Mouse (Mus musculus): Measurements from ENCODE around the gene Stk40.

Gene Stk40

DNA sequence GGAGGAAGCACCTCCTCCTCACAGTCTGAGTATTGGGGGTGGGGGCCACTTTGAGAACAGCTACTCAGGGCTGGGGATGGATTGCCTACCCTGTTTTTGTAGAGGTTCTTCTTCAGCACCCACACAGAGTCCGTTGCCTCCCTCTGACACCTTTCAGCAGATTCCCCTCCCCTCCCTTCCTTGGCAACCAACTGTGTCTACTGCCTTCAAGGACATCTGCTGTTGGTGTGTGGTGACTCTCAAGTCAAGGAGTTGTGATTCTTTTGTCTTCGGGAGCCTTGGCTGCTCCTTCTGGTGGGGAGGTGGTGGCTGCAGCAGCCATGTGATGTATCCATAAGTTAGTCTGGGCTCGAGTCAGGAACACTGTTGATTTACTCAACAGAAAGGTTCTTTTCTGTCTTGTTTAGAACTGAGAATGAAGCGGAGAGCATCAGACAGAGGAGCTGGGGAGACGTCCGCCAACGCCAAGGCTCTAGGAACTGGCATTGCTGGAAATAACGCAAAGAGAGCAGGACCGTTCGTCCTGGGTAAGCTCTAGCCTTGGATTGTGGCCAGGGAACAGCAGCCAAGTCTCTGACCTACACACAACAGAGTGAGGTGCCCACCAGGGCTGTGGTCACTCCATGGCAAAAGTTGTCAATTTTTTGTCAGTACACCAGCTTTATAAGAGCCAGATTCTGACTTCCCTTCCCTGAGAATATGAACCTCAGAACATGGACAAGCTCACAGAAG lies 19.7 kb downstream of the Stk40 start:
- DNase-seq (ENCODE audit: low spot score), result no peak

DNA sequence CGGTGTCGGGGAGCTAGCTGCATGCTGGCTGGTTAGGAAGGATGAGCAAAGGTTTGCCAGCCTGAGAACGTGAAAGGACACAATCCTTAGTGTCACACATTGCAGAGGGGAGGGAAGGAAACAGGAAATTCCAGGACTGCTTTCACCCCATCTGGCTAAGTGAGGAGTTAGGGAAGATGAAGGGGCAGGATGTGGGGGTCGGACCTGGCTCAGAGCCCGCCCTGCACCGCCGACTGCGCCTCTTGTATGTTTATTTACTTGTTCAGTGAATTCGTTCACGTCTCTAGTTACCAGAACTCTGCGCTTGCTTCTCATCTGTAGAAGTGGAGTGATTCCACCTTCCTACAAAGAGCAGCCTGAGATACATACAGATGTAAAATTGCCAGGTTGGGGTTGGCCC lies 26.7 kb downstream of the Stk40 start:
- DNase-seq (ENCODE audit: low spot score), result no peak

DNA sequence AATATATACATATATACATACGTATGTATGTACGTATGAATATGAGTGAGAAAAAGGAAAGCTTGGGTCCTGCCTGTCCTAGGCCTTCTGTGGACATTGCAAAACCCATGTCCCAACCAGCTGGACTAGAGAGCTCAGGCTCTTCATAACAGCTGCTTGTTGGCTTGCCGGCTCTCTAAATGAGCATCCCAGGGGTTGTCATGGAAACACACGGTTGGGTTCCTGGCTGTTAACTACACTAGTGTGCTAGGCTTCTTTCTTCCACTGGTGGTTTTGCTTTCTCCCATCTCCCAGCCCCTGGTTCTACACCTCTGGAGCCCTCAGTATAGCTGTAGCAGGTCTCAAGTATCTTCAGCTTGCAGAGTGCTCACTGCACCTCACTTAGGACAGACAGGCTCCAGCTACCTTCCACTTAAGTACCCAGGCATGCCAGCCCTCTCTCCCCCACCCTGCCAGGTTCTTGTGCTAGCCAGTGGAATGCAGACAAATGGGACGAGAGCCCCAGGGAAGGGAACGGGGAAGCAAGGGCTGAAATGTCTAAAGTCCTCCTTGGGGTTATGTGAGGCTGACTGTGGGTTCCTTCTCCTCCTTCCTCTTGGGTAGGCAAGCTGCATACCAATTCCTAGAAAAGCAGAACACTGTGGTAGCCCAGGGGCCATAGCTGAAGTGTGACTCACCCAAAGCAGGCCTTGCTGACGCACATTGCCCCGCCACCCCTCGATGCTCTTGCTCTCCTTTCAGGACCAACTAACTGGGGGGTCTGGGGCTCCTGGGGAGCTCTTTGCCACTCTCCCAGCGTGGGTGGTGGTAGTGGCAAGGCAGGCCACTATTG lies 27.7 kb downstream of the Stk40 start:
- DNase-seq (ENCODE audit: low spot score), result no peak

DNA sequence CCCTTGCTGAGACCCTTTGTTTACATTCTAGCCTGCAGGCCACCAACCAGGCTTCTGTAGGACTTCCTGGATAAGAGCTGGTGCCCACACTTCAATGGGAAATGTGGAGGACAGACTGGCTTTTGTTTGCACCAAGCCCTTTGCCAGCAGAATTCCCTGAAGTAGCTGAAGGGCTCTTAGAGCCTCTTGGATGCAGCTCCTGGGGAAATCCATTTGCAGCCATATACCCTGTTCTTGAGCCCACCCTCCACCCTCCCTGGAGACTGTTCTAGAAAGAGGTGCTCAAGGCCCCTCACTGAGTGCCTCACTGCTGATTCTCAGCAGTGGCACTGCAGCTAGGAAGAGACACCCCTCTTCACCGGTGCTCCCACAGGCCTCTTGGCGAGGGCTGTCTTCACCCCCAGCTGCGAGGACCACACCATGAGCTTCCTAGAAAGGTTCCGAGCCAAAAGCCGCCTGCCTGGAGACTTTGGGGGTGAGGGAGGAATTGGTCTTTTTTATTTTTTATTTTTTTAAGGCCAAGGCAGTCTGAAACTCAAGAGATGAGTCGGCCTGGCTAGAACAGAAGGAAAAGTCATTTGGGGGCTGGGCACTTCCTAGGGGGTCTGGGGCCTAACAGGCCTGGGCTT lies 29.0 kb downstream of the Stk40 start:
- DNase-seq (ENCODE audit: low spot score), result no peak

DNA sequence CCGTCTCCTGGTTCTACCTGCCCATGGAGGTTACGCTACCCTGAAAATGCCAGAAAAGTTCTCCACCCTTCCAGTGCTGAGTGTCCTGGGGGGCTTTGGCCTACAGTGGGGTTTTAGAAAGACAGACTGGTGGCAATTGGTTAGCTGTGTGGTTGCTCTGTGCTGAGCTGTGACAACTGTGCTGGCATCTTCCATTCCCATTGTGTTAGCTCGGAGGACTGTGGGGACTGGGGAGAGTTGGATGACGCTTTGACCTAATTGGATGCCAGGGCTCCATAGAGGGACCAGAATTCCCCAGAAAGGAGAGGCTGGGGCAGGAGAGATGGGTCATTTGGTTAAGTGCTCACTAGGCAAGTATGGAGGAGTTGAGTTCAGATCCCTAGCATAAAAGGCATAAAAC lies 30.5 kb downstream of the Stk40 start:
- DNase-seq (ENCODE audit: low spot score), result no peak

DNA sequence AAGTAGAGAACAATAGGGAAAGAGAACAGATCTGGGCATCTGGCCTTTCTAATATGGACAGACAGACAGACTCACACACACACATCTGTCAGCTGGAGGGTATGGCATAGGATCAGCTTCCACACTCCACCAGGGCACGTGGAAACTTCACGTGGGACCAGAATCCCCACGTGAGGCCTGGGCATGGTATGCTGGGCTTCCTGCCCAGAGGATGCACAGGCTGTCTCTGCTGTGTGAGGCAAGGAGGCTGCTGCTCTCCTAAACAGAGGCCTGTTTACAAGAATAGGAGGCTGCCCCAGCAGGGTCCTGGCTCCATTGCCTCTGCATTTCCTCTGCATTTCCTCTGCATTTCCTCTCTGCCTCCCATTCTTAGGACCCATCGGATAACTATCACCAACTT lies 30.9 kb downstream of the Stk40 start:
- DNase-seq (ENCODE audit: low spot score), result no peak

DNA sequence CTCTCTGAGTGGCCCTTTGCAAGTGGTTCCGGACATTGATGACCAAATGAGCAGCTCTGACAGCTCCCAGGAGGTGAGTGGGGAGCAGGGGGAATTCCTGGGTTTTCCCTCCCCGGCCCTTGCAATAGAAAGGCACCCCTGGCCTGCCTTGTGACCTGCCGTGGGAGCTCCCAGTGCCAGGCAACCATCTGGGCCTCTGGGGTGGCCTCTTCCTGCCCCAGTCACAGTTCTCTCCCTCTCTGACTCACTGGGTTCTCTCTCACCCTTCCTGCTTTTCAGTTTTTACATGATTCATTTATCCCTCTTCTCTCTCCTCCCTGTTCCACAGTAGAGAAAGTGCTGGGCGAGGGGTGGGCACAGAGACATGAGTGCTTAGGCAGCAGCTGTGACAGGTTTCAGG lies 34.0 kb downstream of the Stk40 start:
- DNase-seq (ENCODE audit: low spot score), result no peak

DNA sequence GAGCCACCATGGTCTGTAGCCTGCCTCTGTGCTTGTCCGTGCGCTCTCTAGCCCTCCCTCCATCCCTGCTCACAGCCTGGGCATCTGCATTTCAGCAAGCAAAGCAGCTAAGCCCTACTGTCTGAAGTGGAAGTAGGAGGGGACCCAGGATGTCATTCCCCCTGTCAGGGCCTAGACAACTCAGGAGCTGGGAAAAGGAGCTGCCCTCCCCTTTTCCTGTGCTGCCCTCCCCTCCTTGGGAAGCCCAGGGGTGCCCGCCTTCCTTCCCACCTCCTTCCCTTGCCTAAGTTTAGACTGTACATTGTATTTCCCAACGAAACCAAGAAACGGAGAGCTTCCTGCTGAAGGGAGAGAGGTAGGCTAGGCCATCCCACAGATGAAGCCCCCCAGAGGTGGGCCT lies 37.3 kb downstream of the Stk40 start:
- no peak for DNase-seq (ENCODE audit: low spot score)

DNA sequence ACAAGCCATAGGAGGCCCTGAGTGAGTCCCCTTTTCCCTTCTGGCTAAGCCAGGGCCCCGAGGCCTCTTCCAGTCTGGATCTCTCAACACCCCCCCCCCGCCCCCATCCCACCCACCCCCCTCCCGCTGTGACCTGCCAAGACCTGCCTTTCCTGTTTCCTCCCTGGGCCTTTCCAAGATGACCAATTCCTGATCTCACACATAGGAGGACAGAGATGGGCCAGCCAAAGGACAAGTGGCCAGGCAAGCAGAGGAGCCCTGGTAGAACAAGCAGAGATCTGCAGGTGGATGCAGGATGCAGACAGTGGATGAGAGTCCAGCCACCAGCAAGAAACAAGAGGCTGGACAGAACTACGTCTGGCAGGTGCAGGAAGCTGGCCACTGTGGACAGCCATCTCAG lies 41.6 kb downstream of the Stk40 start:
- no peak for DNase-seq (ENCODE audit: low spot score)

DNA sequence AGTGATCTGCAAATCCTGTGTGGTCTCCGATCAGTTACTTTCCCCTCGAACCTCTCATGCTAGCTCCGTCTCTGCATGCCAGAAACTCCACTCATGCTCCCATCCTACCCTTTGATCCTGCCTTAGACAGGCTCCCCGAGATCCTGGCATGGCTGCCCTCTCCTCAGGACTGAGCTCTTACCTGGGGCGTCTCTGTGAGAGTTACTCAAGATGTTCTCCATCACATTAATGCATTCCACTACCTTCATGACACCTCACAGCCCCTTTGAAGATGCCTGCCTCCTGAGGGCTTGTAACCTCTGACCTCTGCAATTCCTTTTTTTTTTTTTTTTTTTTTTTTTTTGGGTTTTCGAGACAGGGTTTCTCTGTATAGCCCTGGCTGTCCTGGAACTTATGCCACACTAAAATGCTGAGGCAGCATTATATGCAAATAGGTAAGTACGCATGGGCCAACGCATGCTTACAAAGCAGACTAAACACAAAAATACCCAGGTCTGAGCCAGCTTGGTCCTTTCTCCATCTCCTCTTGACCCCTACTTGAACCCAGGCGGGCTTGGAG lies 43.3 kb downstream of the Stk40 start:
- no peak for DNase-seq (ENCODE audit: low spot score)

DNA sequence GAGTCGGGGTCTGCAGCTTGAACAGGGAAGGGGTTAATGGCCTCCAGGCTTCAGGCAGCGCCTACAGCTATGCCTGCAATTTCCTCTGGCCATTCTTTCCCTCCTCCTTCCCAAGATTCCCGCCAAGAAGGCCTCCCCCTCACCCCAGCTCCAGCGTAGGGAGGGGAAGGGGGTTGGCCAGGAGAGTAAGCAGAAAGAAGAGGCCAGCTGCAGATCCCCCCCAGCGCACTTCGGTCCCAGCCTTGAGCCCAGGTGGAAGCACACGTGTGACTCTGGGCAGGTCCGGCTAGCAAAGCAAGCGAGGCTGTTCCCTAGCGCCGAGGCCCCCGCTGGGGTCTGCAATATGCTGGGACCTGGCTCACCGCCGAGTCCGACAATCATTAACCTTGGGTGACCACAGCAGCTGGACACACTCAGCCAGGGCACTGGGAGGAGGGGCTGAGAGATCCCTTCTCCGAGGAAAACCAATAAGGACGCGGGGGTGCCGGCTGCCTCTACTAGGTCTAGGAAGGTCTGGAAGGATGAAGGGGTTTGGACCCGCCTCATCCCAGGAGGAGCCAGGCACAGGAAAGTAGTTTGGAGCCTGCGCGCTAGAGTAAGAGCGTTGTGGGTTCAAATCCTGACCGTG lies 43.9 kb downstream of the Stk40 start, which contains the start of gene Eva1b:
Gene Eva1b, plus strand, starts transcription at position 212 of the 628 bp plus-strand sequence.
- DNase-seq (ENCODE audit: low spot score), result no peak

DNA sequence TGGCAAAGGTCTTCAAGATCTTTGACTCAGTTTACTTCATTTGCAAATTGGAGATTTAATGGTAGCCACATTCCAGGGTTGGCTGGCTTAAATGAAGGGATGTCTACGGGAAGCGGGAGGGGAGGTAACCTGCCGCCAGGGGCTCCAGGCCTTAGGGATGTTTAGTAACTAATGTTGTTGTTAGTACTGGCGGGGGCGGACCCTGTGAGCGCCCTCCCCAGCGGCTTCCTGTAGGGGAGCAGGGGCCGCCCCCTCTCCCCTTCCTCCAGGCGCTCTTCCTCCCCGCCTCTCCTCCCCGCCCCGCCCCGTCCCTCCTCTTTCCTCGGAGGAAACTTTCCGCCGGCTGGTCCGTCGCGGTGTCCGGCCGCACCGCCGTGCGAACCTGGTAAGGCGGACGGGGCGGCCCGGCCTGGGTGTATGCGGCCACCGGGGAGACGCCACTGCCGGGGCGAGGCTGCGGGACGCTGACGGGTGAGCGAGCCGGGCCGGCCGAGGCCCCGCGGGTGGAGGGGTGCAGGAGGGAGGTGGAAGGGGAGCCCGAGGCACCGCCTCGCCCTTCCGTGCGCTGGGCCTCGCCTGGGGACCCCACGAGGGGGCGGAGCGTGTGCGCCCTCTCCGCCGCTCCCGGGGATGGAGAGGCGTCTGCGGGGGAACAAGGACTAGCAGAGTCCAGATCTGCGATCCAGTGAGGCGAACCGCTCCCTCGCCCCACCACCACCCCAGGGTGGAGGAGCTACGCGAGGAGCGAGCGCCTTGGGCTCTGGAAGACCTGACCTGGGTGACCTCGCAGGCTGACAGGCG lies 44.6 kb downstream of the Stk40 start:
- DNase-seq (ENCODE audit: low spot score), result peak; percentile 69

DNA sequence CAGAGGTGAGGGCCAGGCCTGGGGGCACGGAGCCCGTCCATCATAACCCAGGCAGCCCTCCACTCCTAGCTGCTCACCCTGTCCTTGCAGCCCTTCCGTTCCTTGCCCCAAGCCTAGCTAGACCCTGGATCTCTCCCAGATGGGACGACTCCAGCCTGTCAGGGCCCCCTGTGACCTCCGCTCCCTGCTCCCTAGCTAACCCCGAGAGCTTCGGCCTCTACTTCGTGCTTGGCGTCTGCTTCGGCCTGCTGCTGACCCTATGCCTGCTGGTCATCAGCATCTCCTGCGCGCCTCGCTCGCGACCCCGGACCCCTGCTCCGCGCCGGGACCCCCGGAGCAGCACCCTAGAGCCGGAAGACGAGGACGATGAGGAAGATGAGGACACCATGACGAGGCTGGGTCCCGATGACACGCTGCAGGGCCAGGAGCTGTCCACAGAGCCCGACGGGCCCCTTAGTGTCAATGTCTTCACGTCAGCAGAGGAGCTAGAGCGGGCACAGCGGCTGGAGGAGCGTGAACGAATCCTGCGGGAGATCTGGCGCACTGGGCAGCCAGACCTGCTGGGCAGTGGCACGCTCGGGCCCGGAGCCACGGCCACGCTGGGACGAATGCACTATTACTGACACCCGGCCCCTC lies 45.4 kb downstream of the Stk40 start:
- no peak for DNase-seq (ENCODE audit: low spot score)

DNA sequence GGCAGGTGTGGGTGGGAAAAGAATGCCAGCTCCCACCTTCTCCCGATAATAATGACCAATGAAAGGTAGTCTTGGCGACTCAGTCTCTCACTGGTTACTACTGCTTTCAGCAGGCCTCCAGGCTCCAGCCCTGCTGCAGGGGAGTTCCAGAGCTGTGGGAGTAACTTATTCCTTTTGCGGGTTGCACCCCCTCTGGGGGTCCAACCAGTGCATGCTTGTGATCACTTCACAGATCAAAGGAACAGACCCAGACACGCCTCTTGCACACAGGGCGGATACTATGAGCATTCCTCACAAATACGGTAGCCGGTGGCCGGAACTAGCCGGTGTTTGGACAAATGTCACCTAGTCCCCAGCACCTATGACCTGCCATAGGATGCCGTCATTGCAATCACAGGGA lies 46.0 kb downstream of the Stk40 start:
- no peak for DNase-seq (ENCODE audit: low spot score)

DNA sequence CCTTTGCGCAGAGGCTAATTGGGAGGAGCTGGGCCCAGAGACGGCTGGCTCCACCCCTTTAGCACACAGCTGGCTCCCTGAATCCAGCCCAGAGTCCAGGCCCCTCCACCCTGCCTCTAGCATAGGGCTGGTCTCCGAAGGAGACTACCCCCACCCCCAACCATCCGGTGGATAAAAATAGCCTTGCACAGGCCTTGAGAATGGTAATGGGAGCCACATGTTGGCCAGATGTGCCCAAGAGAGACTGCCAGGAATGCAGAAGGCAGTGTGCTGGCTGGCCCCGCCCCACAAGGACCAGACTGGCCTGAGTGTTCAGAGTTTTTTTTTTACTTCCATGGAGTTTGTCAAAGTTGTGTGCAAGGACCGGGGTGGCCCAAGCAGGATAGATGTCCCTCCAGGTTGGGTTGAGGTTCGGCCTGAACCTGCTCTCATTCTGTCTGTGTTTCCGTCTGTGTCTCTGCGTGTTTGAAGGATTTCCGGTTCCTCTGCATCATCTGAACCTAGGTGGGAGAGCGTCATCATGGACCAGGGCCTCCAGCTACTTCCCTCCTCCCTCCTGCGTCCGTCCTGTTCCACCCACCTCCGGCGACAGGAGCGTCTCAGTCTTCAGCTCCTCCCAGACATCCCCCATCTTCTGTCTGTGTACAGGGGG lies 46.7 kb downstream of the Stk40 start:
- DNase-seq (ENCODE audit: low spot score), result peak; percentile 20

DNA sequence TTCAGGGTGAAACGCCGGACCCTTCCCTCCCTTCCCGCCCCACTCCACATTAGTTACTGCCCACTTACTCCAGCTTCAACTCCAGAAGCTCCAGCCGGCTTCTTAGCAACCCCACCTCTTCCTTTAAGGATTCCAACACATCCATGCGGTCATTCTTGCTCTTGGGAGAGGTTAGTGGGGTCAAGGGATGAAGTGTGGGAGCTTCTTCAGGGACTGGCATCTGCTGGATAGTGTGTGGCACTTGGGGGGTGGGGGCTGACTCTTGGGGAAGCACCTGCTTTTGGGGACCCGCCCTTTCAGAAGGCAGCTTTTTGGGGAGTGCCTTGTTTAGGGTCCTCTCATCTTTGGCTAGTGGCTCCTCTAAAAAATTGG lies 47.2 kb downstream of the Stk40 start:
- no peak for DNase-seq (ENCODE audit: low spot score)

DNA sequence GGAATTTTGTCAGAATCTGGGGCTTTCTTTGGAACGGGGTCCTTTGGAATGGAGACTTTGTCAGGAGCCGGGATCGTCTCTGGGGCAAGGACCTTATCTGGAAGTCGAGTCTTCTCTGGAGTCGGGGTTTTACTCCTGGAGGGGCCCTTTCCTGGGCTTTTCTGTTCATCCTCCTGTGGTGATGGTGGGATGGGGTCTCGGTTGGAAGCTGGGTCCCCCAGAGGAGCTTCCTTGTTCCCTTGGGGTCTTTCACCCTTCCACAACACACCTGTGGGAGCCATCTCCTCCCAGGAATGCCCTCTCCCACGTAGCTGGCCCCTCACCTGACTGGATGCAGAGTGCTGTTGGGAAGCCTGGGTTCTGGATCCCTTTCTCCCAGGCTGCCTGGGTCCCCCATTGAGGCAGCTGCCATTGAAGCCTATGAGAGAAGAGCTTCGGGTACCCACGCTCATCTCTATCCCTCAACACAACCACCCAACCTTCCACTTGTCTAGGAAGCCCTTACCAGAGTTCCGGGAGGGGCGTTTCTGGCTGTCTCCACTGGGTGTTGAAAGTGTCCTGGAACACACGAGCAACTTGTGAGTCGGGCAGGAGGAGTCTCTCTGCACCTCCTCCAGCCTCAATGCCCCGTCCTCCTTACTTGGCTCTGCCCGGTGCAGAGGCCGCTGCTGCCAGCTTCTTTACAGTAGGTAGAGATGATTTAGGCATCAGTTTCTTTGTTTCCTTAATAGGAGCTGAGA lies 48.1 kb downstream of the Stk40 start:
- no peak for DNase-seq (ENCODE audit: low spot score)

DNA sequence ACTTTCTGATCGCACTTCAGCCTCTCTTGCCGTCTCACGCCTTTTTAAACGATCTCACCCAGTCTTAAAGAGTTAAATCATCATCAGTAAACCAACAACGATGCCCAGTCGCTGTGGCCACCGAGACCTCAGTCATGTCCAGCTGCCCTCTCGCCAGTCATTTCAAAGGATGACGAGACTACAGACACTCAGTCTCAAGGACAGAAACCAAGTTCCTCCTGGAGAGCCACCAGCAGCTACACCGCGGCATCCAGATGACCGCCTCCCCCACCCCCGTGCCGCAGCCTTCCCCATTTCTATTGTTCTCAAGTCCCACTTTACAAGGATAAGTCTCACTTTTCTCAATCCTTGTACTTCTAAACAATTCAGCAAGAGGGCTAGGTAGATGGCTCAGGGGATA lies 49.1 kb downstream of the Stk40 start:
- DNase-seq (ENCODE audit: low spot score), result no peak

DNA sequence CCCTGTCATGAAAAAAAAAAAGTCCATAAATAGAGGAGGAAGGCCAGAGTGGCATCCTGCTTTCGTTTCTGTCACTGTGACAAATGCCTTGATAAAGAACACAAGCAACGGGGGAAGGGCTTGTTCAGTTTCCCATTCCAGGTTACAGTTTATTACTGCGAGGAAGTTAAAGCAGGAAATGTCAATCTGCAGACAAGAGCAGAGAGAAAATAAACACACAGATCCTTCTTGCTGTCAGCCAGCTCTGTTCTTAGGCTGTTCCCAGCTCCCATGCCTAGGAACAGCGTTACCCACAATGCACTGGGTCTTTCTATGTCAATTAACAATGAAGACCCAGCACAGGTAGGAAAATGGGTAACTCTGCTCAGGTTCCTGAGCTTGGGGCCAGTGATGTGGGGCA lies 51.4 kb downstream of the Stk40 start:
- DNase-seq (ENCODE audit: low spot score), result no peak

DNA sequence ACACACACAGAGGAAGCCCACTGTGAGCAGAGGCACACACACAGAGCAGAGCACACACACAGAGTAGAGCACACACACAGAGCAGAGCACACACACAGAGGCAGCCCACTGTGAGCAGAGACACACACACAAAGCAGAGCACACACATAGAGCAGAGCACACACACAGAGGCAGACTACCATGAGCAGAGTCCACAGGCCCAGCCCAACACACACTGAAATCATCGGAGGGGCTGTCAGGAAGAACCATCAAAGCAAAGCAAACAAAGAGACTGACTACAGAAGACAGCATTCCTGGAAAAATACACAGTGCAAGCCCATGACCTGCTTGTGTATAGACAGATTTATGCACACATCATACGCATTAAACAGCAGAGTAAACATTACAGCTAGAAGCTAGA lies 52.1 kb downstream of the Stk40 start:
- DNase-seq (ENCODE audit: low spot score), result no peak
